Mouse (Mus musculus): Measurements from ENCODE around the gene Gp1ba. TPM values are rescaled to one million over a fixed set of nuclear protein-coding genes. Genes with fewer than 3 reads are reported as not detected.

The Gp1ba gene
- polyA plus RNA-seq, 1 experiment from 2014 or later, result 1.6 TPM

- H3K9me3 ChIP-seq (ENCODE audit: control insufficient read depth, low read length), result no peaks in the 10 kb centered on the region
- no peak overlapping the region for H3K4me2 ChIP-seq (ENCODE audit: low read depth)
- WGBS, result 35% methylated on average over 7 of the region's 7 CpGs
- H3K4me3 ChIP-seq (ENCODE audit: low read depth, low read length), result no peak overlapping the region
- no peak overlapping the region for H3K9ac ChIP-seq (ENCODE audit: low read length)
- no peaks in the 10 kb centered on the region for H3K27me3 ChIP-seq (ENCODE audit: control insufficient read depth, insufficient read depth, low read length)
- DNase-seq (ENCODE audit: low spot score) (no peak), ATAC-seq (ENCODE audit: insufficient read depth, low FRiP score, low TSS enrichment) (no peak)
- no peaks in the 10 kb centered on the region for H3K4me1 ChIP-seq (ENCODE audit: control insufficient read depth, insufficient read depth, low read length)
- no peaks in the 10 kb centered on the region for H3K36me3 ChIP-seq (ENCODE audit: control insufficient read depth, insufficient read depth, low read length)
- no peak overlapping the region for H3K27ac ChIP-seq (ENCODE audit: low read depth, low read length)
These were observed 16.7 kb upstream of the Gp1ba start for GRCm38 (mm10) chr11:70621972-70622814.

- H3K9me3 ChIP-seq (ENCODE audit: control insufficient read depth, low read length), result no peaks in the 10 kb centered on the region
- no peaks in the 10 kb centered on the region for H3K4me1 ChIP-seq (ENCODE audit: control insufficient read depth, insufficient read depth, low read length)
- DNase-seq (ENCODE audit: low spot score), result no peak
- no peak overlapping the region for H3K4me2 ChIP-seq (ENCODE audit: low read depth)
- H3K9ac ChIP-seq (ENCODE audit: low read length), result no peak overlapping the region
- H3K27me3 ChIP-seq (ENCODE audit: control insufficient read depth, insufficient read depth, low read length), result no peaks in the 10 kb centered on the region
- no peak overlapping the region for H3K4me3 ChIP-seq (ENCODE audit: low read depth, low read length)
- ATAC-seq (ENCODE audit: insufficient read depth, low FRiP score, low TSS enrichment), result no peak
- no peaks in the 10 kb centered on the region for H3K36me3 ChIP-seq (ENCODE audit: control insufficient read depth, insufficient read depth, low read length)
- WGBS, result 87% methylated on average over 10 of the region's 10 CpGs
- no peak overlapping the region for H3K27ac ChIP-seq (ENCODE audit: low read depth, low read length)
These were observed 15.7 kb upstream of the Gp1ba start for GRCm38 (mm10) chr11:70623053-70623742.

- H3K9ac ChIP-seq (ENCODE audit: low read length), result no peak overlapping the region
- no peak overlapping the region for H3K4me2 ChIP-seq (ENCODE audit: low read depth)
- no peaks in the 10 kb centered on the region for H3K9me3 ChIP-seq (ENCODE audit: control insufficient read depth, low read length)
- WGBS, result 54% methylated on average over 4 of the region's 4 CpGs
- ATAC-seq (ENCODE audit: insufficient read depth, low FRiP score, low TSS enrichment), result no peak
- peak; percentile 70 for DNase-seq (ENCODE audit: low spot score)
- no peak overlapping the region for H3K27ac ChIP-seq (ENCODE audit: low read depth, low read length)
- H3K4me3 ChIP-seq (ENCODE audit: low read depth, low read length), result no peak overlapping the region
- H3K36me3 ChIP-seq (ENCODE audit: control insufficient read depth, insufficient read depth, low read length), result no peaks in the 10 kb centered on the region
- no peaks in the 10 kb centered on the region for H3K27me3 ChIP-seq (ENCODE audit: control insufficient read depth, insufficient read depth, low read length)
- H3K4me1 ChIP-seq (ENCODE audit: control insufficient read depth, insufficient read depth, low read length), result no peaks in the 10 kb centered on the region
These were observed 13.4 kb upstream of the Gp1ba start for GRCm38 (mm10) chr11:70625473-70625872.

- Histone ChIP-seq H3K4me2 (ENCODE audit: low read depth) (no peak overlapping the region), H3K9ac (ENCODE audit: low read length) (no peak overlapping the region), H3K4me1 (ENCODE audit: control insufficient read depth, insufficient read depth, low read length) (no peaks in the 10 kb centered on the region), H3K9me3 (ENCODE audit: control insufficient read depth, low read length) (no peaks in the 10 kb centered on the region), H3K4me3 (ENCODE audit: low read depth, low read length) (no peak overlapping the region), H3K27me3 (ENCODE audit: control insufficient read depth, insufficient read depth, low read length) (no peaks in the 10 kb centered on the region), H3K36me3 (ENCODE audit: control insufficient read depth, insufficient read depth, low read length) (no peaks in the 10 kb centered on the region), H3K27ac (ENCODE audit: low read depth, low read length) (no peak overlapping the region)
- DNase-seq (ENCODE audit: low spot score), result no peak
- 90% methylated on average over 4 of the region's 4 CpGs for WGBS
- ATAC-seq (ENCODE audit: insufficient read depth, low FRiP score, low TSS enrichment), result no peak
These were observed 12.0 kb upstream of the Gp1ba start for GRCm38 (mm10) chr11:70626877-70627276.

- WGBS, result 78% methylated on average over 2 of the region's 2 CpGs
These were observed 10.5 kb upstream of the Gp1ba start for GRCm38 (mm10) chr11:70628431-70628830.

GRCm38 (mm10) chr11:70629557-70629956 is 9.4 kb upstream of the Gp1ba start:
- 64% methylated on average over 5 of the region's 5 CpGs for WGBS

More at GRCm38 (mm10) chr11:70628431-70628830, 10.5 kb upstream of the Gp1ba start:
- Histone ChIP-seq H3K9ac (ENCODE audit: low read length) (no peak overlapping the region), H3K4me2 (ENCODE audit: low read depth) (no peak overlapping the region), H3K4me3 (ENCODE audit: low read depth, low read length) (no peak overlapping the region), H3K4me1 (ENCODE audit: control insufficient read depth, insufficient read depth, low read length) (no peaks in the 10 kb centered on the region), H3K27me3 (ENCODE audit: control insufficient read depth, insufficient read depth, low read length) (no peaks in the 10 kb centered on the region), H3K36me3 (ENCODE audit: control insufficient read depth, insufficient read depth, low read length) (no peaks in the 10 kb centered on the region), H3K27ac (ENCODE audit: low read depth, low read length) (no peak overlapping the region), H3K9me3 (ENCODE audit: control insufficient read depth, low read length) (no peaks in the 10 kb centered on the region)
- ATAC-seq (ENCODE audit: insufficient read depth, low FRiP score, low TSS enrichment) (no peak), DNase-seq (ENCODE audit: low spot score) (no peak)

GRCm38 (mm10) chr11:70630129-70630528 is 8.8 kb upstream of the Gp1ba start:
- no peaks in the 10 kb centered on the region for H3K4me1 ChIP-seq (ENCODE audit: control insufficient read depth, insufficient read depth, low read length)
- H3K27me3 ChIP-seq (ENCODE audit: control insufficient read depth, insufficient read depth, low read length), result no peaks in the 10 kb centered on the region
- no peak overlapping the region for H3K4me2 ChIP-seq (ENCODE audit: low read depth)
- H3K36me3 ChIP-seq (ENCODE audit: control insufficient read depth, insufficient read depth, low read length), result no peaks in the 10 kb centered on the region
- no peak overlapping the region for H3K4me3 ChIP-seq (ENCODE audit: low read depth, low read length)
- DNase-seq (ENCODE audit: low spot score), result no peak
- no peak for ATAC-seq (ENCODE audit: insufficient read depth, low FRiP score, low TSS enrichment)
- H3K9ac ChIP-seq (ENCODE audit: low read length), result no peak overlapping the region
- H3K27ac ChIP-seq (ENCODE audit: low read depth, low read length), result no peak overlapping the region
- WGBS, result 77% methylated on average over 7 of the region's 7 CpGs
- H3K9me3 ChIP-seq (ENCODE audit: control insufficient read depth, low read length), result no peaks in the 10 kb centered on the region

More at GRCm38 (mm10) chr11:70629557-70629956, 9.4 kb upstream of the Gp1ba start:
- no peaks in the 10 kb centered on the region for H3K4me1 ChIP-seq (ENCODE audit: control insufficient read depth, insufficient read depth, low read length)
- no peaks in the 10 kb centered on the region for H3K36me3 ChIP-seq (ENCODE audit: control insufficient read depth, insufficient read depth, low read length)
- H3K27ac ChIP-seq (ENCODE audit: low read depth, low read length), result no peak overlapping the region
- H3K4me3 ChIP-seq (ENCODE audit: low read depth, low read length), result no peak overlapping the region
- no peaks in the 10 kb centered on the region for H3K9me3 ChIP-seq (ENCODE audit: control insufficient read depth, low read length)
- ATAC-seq (ENCODE audit: insufficient read depth, low FRiP score, low TSS enrichment) (no peak), DNase-seq (ENCODE audit: low spot score) (no peak)
- no peak overlapping the region for H3K9ac ChIP-seq (ENCODE audit: low read length)
- no peaks in the 10 kb centered on the region for H3K27me3 ChIP-seq (ENCODE audit: control insufficient read depth, insufficient read depth, low read length)
- H3K4me2 ChIP-seq (ENCODE audit: low read depth), result no peak overlapping the region

- 87% methylated on average over 4 of the region's 4 CpGs for WGBS
- Histone ChIP-seq H3K36me3 (ENCODE audit: control insufficient read depth, insufficient read depth, low read length) (no peaks in the 10 kb centered on the region), H3K27ac (ENCODE audit: low read depth, low read length) (no peak overlapping the region), H3K4me2 (ENCODE audit: low read depth) (no peak overlapping the region), H3K9me3 (ENCODE audit: control insufficient read depth, low read length) (no peaks in the 10 kb centered on the region), H3K27me3 (ENCODE audit: control insufficient read depth, insufficient read depth, low read length) (no peaks in the 10 kb centered on the region), H3K4me3 (ENCODE audit: low read depth, low read length) (no peak overlapping the region), H3K4me1 (ENCODE audit: control insufficient read depth, insufficient read depth, low read length) (no peaks in the 10 kb centered on the region), H3K9ac (ENCODE audit: low read length) (no peak overlapping the region)
- DNase-seq (ENCODE audit: low spot score), result no peak
- no peak for ATAC-seq (ENCODE audit: insufficient read depth, low FRiP score, low TSS enrichment)
These were observed 3.3 kb upstream of the Gp1ba start for GRCm38 (mm10) chr11:70635601-70636000.

GRCm38 (mm10) chr11:70637764-70638163 is 1.2 kb upstream of the Gp1ba start:
- H3K4me3 ChIP-seq (ENCODE audit: low read depth, low read length), result no peak overlapping the region
- no peaks in the 10 kb centered on the region for H3K4me1 ChIP-seq (ENCODE audit: control insufficient read depth, insufficient read depth, low read length)
- no peaks in the 10 kb centered on the region for H3K36me3 ChIP-seq (ENCODE audit: control insufficient read depth, insufficient read depth, low read length)
- H3K9ac ChIP-seq (ENCODE audit: low read length), result no peak overlapping the region
- ATAC-seq (ENCODE audit: insufficient read depth, low FRiP score, low TSS enrichment) (no peak), DNase-seq (ENCODE audit: low spot score) (no peak)
- H3K9me3 ChIP-seq (ENCODE audit: control insufficient read depth, low read length), result no peaks in the 10 kb centered on the region
- no peak overlapping the region for H3K4me2 ChIP-seq (ENCODE audit: low read depth)
- 100% methylated on average over 1 of the region's 1 CpGs for WGBS
- H3K27ac ChIP-seq (ENCODE audit: low read depth, low read length), result no peak overlapping the region
- H3K27me3 ChIP-seq (ENCODE audit: control insufficient read depth, insufficient read depth, low read length), result no peaks in the 10 kb centered on the region

Data from neural tube, embryonic 11.5 days (tissue).